Mouse (Mus musculus) neural tube, embryonic 15.5 days (tissue): ENCODE measurements around the gene Abl1. TPM values are rescaled to one million over a fixed set of nuclear protein-coding genes. Genes with fewer than 3 reads are reported as not detected.

Source experiments
- ATAC-seq: fragments of 200-750 bp; cut with Nextera tagmentation; 2 replicates; pipeline ENCODE4 v1.8.0; 2017; ENCODE audit warnings: mild to moderate bottlenecking, moderate TSS enrichment, moderate library complexity; ENCODE audit not compliant: low FRiP score
- H3K27ac ChIP-seq: fragments of 300-500 bp; sonication (generic); replicated peaks from 2 replicates; pipeline ENCODE4 v1.5.1; 2015; ENCODE audit warnings: mild to moderate bottlenecking, inconsistent platforms
- H3K27me3 ChIP-seq: fragments of 300-500 bp; sonication (generic); replicated peaks from 2 replicates; pipeline ENCODE4 v1.6.1; 2015; ENCODE audit warnings: inconsistent platforms
- H3K36me3 ChIP-seq: fragments of 300-500 bp; sonication (generic); 2 replicates; pipeline ENCODE4 v1.6.1; 2015; ENCODE audit warnings: inconsistent platforms
- H3K4me1 ChIP-seq: fragments of 300-500 bp; sonication (generic); 2 replicates; pipeline ENCODE4 v1.6.1; 2015; ENCODE audit warnings: inconsistent platforms
- H3K4me2 ChIP-seq: fragments of 300-500 bp; sonication (generic); 2 replicates; pipeline ENCODE4 v1.6.1; 2015; ENCODE audit warnings: inconsistent platforms, mild to moderate bottlenecking, moderate library complexity
- H3K4me3 ChIP-seq: fragments of 300-500 bp; sonication (generic); replicated peaks from 2 replicates; pipeline ENCODE4 v1.5.1; 2015; ENCODE audit warnings: mild to moderate bottlenecking, inconsistent platforms
- H3K9ac ChIP-seq: fragments of 300-500 bp; sonication (generic); replicated peaks from 2 replicates; pipeline ENCODE4 v1.6.1; 2015; ENCODE audit warnings: mild to moderate bottlenecking, inconsistent platforms
- H3K9me3 ChIP-seq: fragments of 300-500 bp; sonication (generic); replicated peaks from 2 replicates; pipeline ENCODE4 v1.6.1; 2016; ENCODE audit warnings: inconsistent platforms
- WGBS: fragments of 180-500 bp; shearing (Covaris S2); methylation state at CpG from one replicate; pipeline ENCODE4 v1.1.7; 2015; ENCODE audit warnings: mixed read lengths; 5-methylcytosine and 5-hydroxymethylcytosine counted together
- polyA plus RNA-seq: library from polyadenylated mRNA; unstranded; fragments of >200 nt; fragmentation: Nextera tagmentation; extraction: Ambion mirVana; gene quantifications from 2 replicates; pipeline ENCODE4 v1.2.1, GENCODE M21; 2015

The Abl1 gene
- polyA plus RNA-seq, 1 experiment from 2014 or later, result 13.3 TPM

GRCm38 (mm10) chr2:31698209-31698608 lies 10.0 kb downstream of the Abl1 start:
- ATAC-seq, result no peak
- Histone ChIP-seq H3K9me3 (no peaks in the 10 kb centered on the region), H3K36me3 (peaks cover 12% of the 10 kb centered on the region), H3K27me3 (no peaks in the 10 kb centered on the region), H3K4me2 (no peak overlapping the region), H3K9ac (no peak overlapping the region), H3K4me3 (no peak overlapping the region), H3K27ac (no peak overlapping the region), H3K4me1 (0 out of 2 replicates have a peak, but pooled peaks cover 3% of the 10 kb centered on the region)

DNA sequence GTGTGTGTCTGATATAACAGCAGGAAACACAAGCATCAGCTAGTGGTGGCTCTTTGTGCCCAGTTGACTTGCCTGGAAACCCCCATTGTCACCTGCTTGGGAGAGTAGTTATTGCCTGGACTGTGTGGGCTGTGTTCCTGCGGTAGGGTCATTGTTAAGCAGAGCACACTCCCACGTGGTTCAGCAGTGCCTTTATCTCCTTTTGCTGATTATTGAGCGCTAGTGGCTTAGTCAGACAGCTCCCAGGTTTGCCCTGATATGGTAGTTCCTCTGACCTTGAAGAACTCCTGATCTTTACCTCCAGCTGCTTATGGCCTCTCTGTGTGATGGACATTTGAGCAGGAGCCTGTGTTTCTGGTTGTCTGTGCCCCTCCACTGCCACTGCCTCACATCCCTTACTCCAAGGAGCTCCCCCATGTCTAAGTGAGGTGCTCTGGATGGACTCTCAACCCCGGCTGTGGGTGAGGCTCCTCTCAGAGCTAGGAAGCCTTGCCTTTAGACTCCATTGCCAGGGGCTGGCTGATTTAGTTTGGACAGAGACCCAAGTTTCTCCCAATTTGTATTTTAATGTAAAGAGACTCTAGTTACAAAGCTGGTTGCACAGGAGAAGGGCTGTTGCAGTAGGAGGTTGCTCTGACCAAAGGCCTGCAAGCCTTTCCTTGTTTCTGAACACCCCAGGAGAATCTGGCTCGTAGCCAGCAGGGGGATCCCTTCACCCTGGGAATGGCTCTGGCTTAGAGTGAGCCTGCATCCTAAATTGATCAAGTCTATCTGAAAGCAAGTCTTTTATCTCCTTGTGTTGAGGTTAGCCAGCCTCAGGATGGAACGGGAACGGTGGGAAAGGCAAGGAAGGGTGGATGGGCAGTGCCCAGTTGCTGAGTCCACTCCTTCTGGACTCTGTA lies 12.6 kb downstream of the Abl1 start:
- Histone ChIP-seq H3K27me3 (no peaks in the 10 kb centered on the region), H3K9me3 (no peaks in the 10 kb centered on the region), H3K4me1 (0 out of 2 replicates have a peak, but pooled peaks cover 6% of the 10 kb centered on the region), H3K9ac (no peak overlapping the region), H3K4me2 (no peak overlapping the region), H3K27ac (no peak overlapping the region), H3K4me3 (no peak overlapping the region), H3K36me3 (peaks cover 6% of the 10 kb centered on the region)
- 58% methylated on average over 7 of the region's 7 CpGs for WGBS
- ATAC-seq, result no peak

DNA sequence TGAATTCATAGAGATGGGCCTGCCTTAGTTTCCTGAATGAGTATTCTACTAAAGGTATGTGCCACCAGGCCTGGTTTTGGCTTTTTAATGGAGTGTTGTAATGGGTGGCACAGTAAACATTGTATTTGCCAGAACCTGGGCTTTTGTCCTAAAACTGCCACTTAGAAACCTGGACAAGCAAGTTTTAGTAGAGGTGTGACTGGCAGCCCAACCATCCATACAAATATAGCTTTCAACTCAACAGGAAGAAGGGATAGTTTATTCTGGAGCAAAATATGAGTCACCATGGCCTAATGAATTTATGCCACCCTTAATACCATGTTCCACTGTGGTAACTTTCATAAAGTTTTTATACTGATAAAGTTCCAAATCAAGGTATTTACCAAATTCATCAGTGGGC lies 15.1 kb downstream of the Abl1 start:
- H3K9ac ChIP-seq, result no peak overlapping the region
- no peak overlapping the region for H3K27ac ChIP-seq
- no peaks in the 10 kb centered on the region for H3K27me3 ChIP-seq
- no peak for ATAC-seq
- H3K4me2 ChIP-seq, result no peak overlapping the region
- H3K4me1 ChIP-seq, result 0 out of 2 replicates have a peak, but pooled peaks cover 6% of the 10 kb centered on the region
- H3K9me3 ChIP-seq, result no peaks in the 10 kb centered on the region
- no peaks in the 10 kb centered on the region for H3K36me3 ChIP-seq
- no peak overlapping the region for H3K4me3 ChIP-seq

DNA sequence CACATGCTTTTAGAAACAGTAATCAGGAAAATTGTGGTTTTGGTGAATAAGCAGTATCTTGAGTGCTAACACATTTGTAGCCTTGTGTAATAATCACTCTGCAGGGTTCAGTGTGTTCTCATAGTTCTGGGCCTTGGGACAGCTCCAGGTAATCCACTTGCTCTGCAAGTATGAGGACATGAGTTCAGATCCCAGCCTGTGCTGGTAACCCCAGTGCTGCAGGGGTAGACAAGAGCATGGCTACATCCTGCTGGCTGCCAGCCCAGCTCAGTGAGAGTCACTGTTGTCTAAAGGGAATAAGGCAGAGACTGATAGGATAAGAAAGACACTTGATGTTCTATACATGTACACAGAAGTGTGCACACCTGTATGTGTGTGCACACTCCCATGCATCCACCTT lies 17.7 kb downstream of the Abl1 start:
- no peak overlapping the region for H3K27ac ChIP-seq
- H3K4me3 ChIP-seq, result no peak overlapping the region
- 0 out of 2 replicates have a peak, but pooled peaks cover 4% of the 10 kb centered on the region for H3K4me1 ChIP-seq
- H3K36me3 ChIP-seq, result no peaks in the 10 kb centered on the region
- no peak overlapping the region for H3K9ac ChIP-seq
- no peak for ATAC-seq
- no peaks in the 10 kb centered on the region for H3K27me3 ChIP-seq
- no peaks in the 10 kb centered on the region for H3K9me3 ChIP-seq
- H3K4me2 ChIP-seq, result no peak overlapping the region

DNA sequence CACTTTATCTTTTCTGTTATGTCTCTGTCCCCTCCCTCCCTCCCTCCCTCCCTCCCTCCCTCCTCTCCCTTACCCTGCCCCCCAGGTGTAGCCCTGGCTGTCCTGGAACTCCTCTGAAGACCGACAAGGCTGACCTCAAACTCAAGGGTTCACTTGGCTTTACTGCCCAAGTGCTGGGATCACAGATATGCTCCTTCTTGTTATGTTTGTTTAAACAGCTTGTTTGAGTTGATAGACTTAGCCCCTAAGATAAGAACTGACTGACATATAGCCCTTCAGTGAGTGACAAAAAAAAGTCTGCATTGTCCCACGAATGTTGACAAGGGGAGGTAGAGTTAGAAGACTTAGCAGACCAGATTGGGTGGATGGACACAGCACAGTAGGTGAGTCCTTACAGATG lies 18.4 kb downstream of the Abl1 start:
- no peaks in the 10 kb centered on the region for H3K36me3 ChIP-seq
- no peaks in the 10 kb centered on the region for H3K27me3 ChIP-seq
- 83% methylated on average over 2 of the region's 2 CpGs for WGBS
- no peaks in the 10 kb centered on the region for H3K9me3 ChIP-seq
- no peak for ATAC-seq
- no peak overlapping the region for H3K27ac ChIP-seq
- no peak overlapping the region for H3K9ac ChIP-seq
- H3K4me3 ChIP-seq, result no peak overlapping the region
- no peak overlapping the region for H3K4me2 ChIP-seq
- 0 out of 2 replicates have a peak, but pooled peaks cover 3% of the 10 kb centered on the region for H3K4me1 ChIP-seq

GRCm38 (mm10) chr2:31712716-31713115 lies 24.5 kb downstream of the Abl1 start:
- H3K27ac ChIP-seq, result no peak overlapping the region
- no peak overlapping the region for H3K4me2 ChIP-seq
- no peaks in the 10 kb centered on the region for H3K36me3 ChIP-seq
- H3K27me3 ChIP-seq, result no peaks in the 10 kb centered on the region
- no peak for ATAC-seq
- WGBS, result 84% methylated on average over 2 of the region's 2 CpGs
- H3K9me3 ChIP-seq, result no peaks in the 10 kb centered on the region
- no peak overlapping the region for H3K9ac ChIP-seq
- H3K4me3 ChIP-seq, result no peak overlapping the region
- no peaks in the 10 kb centered on the region for H3K4me1 ChIP-seq

GRCm38 (mm10) chr2:31713813-31714212 lies 25.6 kb downstream of the Abl1 start:
- 90% methylated on average over 3 of the region's 3 CpGs for WGBS
- Histone ChIP-seq H3K27me3 (no peaks in the 10 kb centered on the region), H3K9ac (no peak overlapping the region), H3K36me3 (no peaks in the 10 kb centered on the region), H3K4me2 (no peak overlapping the region), H3K4me1 (no peaks in the 10 kb centered on the region), H3K4me3 (no peak overlapping the region), H3K9me3 (no peaks in the 10 kb centered on the region), H3K27ac (no peak overlapping the region)
- no peak for ATAC-seq

DNA sequence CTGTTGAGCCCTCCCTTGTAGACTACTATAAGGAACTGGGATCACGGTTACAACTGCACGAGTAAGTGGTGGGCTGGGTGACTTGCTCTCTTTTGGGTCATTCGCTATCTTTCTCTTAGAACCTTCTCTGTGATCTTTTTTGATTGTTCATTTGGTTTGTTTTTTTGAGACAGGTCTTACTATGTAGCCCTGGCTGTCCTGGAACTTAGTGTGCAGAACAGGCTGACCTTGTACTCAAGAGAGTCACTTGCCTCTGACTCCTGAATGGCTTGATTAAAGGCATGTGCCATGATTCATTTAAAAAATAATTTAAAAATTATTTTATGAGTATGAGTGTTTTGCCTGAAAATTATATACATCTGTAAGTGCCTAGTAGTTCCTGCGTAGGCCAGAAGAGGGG lies 26.6 kb downstream of the Abl1 start:
- WGBS, result 95% methylated on average over 4 of the region's 4 CpGs
- Histone ChIP-seq H3K9me3 (no peaks in the 10 kb centered on the region), H3K36me3 (no peaks in the 10 kb centered on the region), H3K4me3 (no peak overlapping the region), H3K4me1 (no peaks in the 10 kb centered on the region), H3K9ac (no peak overlapping the region), H3K27me3 (no peaks in the 10 kb centered on the region), H3K4me2 (no peak overlapping the region), H3K27ac (no peak overlapping the region)
- ATAC-seq, result no peak

DNA sequence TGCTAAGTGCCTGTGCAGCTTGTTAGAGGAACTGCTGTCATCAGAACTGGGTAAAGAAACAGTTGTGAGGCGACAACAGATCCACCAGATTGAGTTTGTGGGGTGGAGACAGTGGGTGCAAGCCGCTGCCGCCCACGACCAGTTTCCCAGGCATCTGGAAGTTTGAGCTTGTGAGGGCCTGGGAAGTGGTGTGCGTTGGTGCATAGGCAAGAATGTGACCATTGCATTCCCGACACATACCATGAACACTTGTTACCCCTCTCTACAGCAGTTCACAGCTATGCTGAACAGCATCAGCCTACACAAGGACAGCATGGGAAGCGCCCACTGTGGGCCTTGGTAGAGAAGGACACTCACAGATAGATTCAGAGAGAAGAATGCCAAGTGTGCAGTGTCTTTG lies 27.8 kb downstream of the Abl1 start:
- 94% methylated on average over 7 of the region's 7 CpGs for WGBS
- H3K4me1 ChIP-seq, result no peaks in the 10 kb centered on the region
- H3K9me3 ChIP-seq, result no peaks in the 10 kb centered on the region
- H3K36me3 ChIP-seq, result no peaks in the 10 kb centered on the region
- H3K27ac ChIP-seq, result no peak overlapping the region
- no peak overlapping the region for H3K4me3 ChIP-seq
- H3K27me3 ChIP-seq, result no peaks in the 10 kb centered on the region
- H3K4me2 ChIP-seq, result no peak overlapping the region
- ATAC-seq, result no peak
- no peak overlapping the region for H3K9ac ChIP-seq

- 77% methylated on average over 6 of the region's 6 CpGs for WGBS
- H3K27me3 ChIP-seq, result no peaks in the 10 kb centered on the region
- no peak overlapping the region for H3K4me3 ChIP-seq
- no peaks in the 10 kb centered on the region for H3K9me3 ChIP-seq
- no peak overlapping the region for H3K4me2 ChIP-seq
- H3K4me1 ChIP-seq, result no peaks in the 10 kb centered on the region
- no peak overlapping the region for H3K27ac ChIP-seq
- no peaks in the 10 kb centered on the region for H3K36me3 ChIP-seq
- H3K9ac ChIP-seq, result no peak overlapping the region
- no peak for ATAC-seq
These were observed 31.2 kb downstream of the Abl1 start for GRCm38 (mm10) chr2:31719202-31719880.

- Histone ChIP-seq H3K9me3 (no peaks in the 10 kb centered on the region), H3K9ac (no peak overlapping the region), H3K4me1 (no peaks in the 10 kb centered on the region), H3K27ac (no peak overlapping the region), H3K36me3 (no peaks in the 10 kb centered on the region), H3K27me3 (no peaks in the 10 kb centered on the region), H3K4me2 (no peak overlapping the region), H3K4me3 (no peak overlapping the region)
- no peak for ATAC-seq
- 77% methylated on average over 2 of the region's 2 CpGs for WGBS
These were observed 31.8 kb downstream of the Abl1 start for GRCm38 (mm10) chr2:31719944-31720343.

- WGBS, result 66% methylated on average over 4 of the region's 4 CpGs
- ATAC-seq, result no peak
- H3K36me3 ChIP-seq, result no peaks in the 10 kb centered on the region
- H3K4me2 ChIP-seq, result no peak overlapping the region
- no peaks in the 10 kb centered on the region for H3K9me3 ChIP-seq
- no peak overlapping the region for H3K27ac ChIP-seq
- no peaks in the 10 kb centered on the region for H3K4me1 ChIP-seq
- H3K9ac ChIP-seq, result no peak overlapping the region
- no peak overlapping the region for H3K4me3 ChIP-seq
- no peaks in the 10 kb centered on the region for H3K27me3 ChIP-seq
These were observed 32.6 kb downstream of the Abl1 start for GRCm38 (mm10) chr2:31720783-31721182.
